Mouse (Mus musculus): ENCODE results near the gene Gcc1. TPM values are rescaled to one million over a fixed set of nuclear protein-coding genes. Genes with fewer than 3 reads are reported as not detected.

The Gcc1 gene
- total RNA-seq, 2 experiments from 2014 or later, result 19.0 to 24.8 TPM

GRCm38 (mm10) chr6:28423313-28423712, 4.9 kb downstream of the Gcc1 start, which contains the start of gene Arf5:
Gene Arf5 (plus strand): TSS chr6:28423560.
- DNase-seq (ENCODE audit: low spot score in 2 of 2), result peak; percentile 90 to 91
- intact Hi-C loops (cut with DNase I), result loop anchor here (1.0 to 5.0 kb wide), 2 partner anchors 59 to 161 kb away; no protein-coding TSS in a partner anchor

GRCm38 (mm10) chr6:28422651-28423290, 5.4 kb downstream of the Gcc1 start:
- intact Hi-C loops (cut with DNase I), result loop anchor here (1.0 to 5.0 kb wide), 2 partner anchors 60 to 160 kb away; no protein-coding TSS in a partner anchor
- DNase-seq (ENCODE audit: low spot score in 2 of 2), result no peak

GRCm38 (mm10) chr6:28421469-28422000, 6.7 kb downstream of the Gcc1 start:
- intact Hi-C loops (cut with DNase I), result loop anchor here (5.0 kb wide), 1 partner anchor 61 kb away; no protein-coding TSS in a partner anchor
- DNase-seq (ENCODE audit: low spot score in 2 of 2), result peak; percentile 91 to 93

- no peak for DNase-seq (ENCODE audit: low spot score in 2 of 2)
- intact Hi-C loops (cut with DNase I), result loop anchor here (5.0 kb wide), 1 partner anchor 61 kb away; no protein-coding TSS in a partner anchor
Observed at GRCm38 (mm10) chr6:28420865-28421264, 7.3 kb downstream of the Gcc1 start.

- intact Hi-C loops (cut with DNase I), result loop anchor here (5.0 kb wide), 1 partner anchor 62 kb away; no protein-coding TSS in a partner anchor
- DNase-seq (ENCODE audit: low spot score in 2 of 2), result no peak
Observed at GRCm38 (mm10) chr6:28420361-28420760, 7.8 kb downstream of the Gcc1 start.

- intact Hi-C loops (cut with DNase I), result loop anchor here (5.0 kb wide), 1 partner anchor 63 kb away; no protein-coding TSS in a partner anchor
- no peak for DNase-seq (ENCODE audit: low spot score in 2 of 2)
Observed at GRCm38 (mm10) chr6:28419673-28420072, 8.5 kb downstream of the Gcc1 start.

- intact Hi-C loops (cut with DNase I), result no loop called here
- DNase-seq (ENCODE audit: low spot score in 2 of 2), result peak; percentile 52 to 62
Observed at GRCm38 (mm10) chr6:28418449-28418848, 9.7 kb downstream of the Gcc1 start.

GRCm38 (mm10) chr6:28416981-28417380, 11.2 kb downstream of the Gcc1 start:
- no peak for DNase-seq (ENCODE audit: low spot score in 2 of 2)
- intact Hi-C loops (cut with DNase I), result no loop called here

GRCm38 (mm10) chr6:28411236-28411635, 17.0 kb downstream of the Gcc1 start:
- intact Hi-C loops (cut with DNase I), result no loop called here
- DNase-seq (ENCODE audit: low spot score in 2 of 2), result no peak

- no peak for DNase-seq (ENCODE audit: low spot score in 2 of 2)
- intact Hi-C loops (cut with DNase I), result no loop called here
Observed at GRCm38 (mm10) chr6:28410053-28410452, 18.1 kb downstream of the Gcc1 start.

- no peak for DNase-seq (ENCODE audit: low spot score in 2 of 2)
- intact Hi-C loops (cut with DNase I), result no loop called here
Observed at GRCm38 (mm10) chr6:28399791-28400190, 28.4 kb downstream of the Gcc1 start.

- no peak for DNase-seq (ENCODE audit: low spot score in 2 of 2)
- intact Hi-C loops (cut with DNase I), result no loop called here
Observed at GRCm38 (mm10) chr6:28398726-28399125, 29.5 kb downstream of the Gcc1 start.

- intact Hi-C loops (cut with DNase I), result no loop called here
- DNase-seq (ENCODE audit: low spot score in 2 of 2), result no peak
Observed at GRCm38 (mm10) chr6:28397681-28398203, 30.4 kb downstream of the Gcc1 start, which contains the start of gene Zfp800. Gene Zfp800 (minus strand): TSS chr6:28398005.

GRCm38 (mm10) chr6:28396853-28397457, 31.2 kb downstream of the Gcc1 start:
- no peak for DNase-seq (ENCODE audit: low spot score in 2 of 2)
- intact Hi-C loops (cut with DNase I), result no loop called here

GRCm38 (mm10) chr6:28396051-28396852, 31.9 kb downstream of the Gcc1 start:
- intact Hi-C loops (cut with DNase I), result no loop called here
- DNase-seq (ENCODE audit: low spot score in 2 of 2), result no peak

- DNase-seq (ENCODE audit: low spot score in 2 of 2), result no peak
- intact Hi-C loops (cut with DNase I), result no loop called here
Observed at GRCm38 (mm10) chr6:28389038-28389437, 39.2 kb downstream of the Gcc1 start.

- intact Hi-C loops (cut with DNase I), result no loop called here
- DNase-seq (ENCODE audit: low spot score in 2 of 2), result no peak
Observed at GRCm38 (mm10) chr6:28385169-28385568, 43.0 kb downstream of the Gcc1 start.

GRCm38 (mm10) chr6:28381983-28382382, 46.2 kb downstream of the Gcc1 start:
- no peak for DNase-seq (ENCODE audit: low spot score in 2 of 2)
- intact Hi-C loops (cut with DNase I), result no loop called here

- DNase-seq (ENCODE audit: low spot score in 2 of 2), result no peak
- intact Hi-C loops (cut with DNase I), result no loop called here
Observed at GRCm38 (mm10) chr6:28369966-28370683, 58.1 kb downstream of the Gcc1 start.
